In the genomic region with DNA sequence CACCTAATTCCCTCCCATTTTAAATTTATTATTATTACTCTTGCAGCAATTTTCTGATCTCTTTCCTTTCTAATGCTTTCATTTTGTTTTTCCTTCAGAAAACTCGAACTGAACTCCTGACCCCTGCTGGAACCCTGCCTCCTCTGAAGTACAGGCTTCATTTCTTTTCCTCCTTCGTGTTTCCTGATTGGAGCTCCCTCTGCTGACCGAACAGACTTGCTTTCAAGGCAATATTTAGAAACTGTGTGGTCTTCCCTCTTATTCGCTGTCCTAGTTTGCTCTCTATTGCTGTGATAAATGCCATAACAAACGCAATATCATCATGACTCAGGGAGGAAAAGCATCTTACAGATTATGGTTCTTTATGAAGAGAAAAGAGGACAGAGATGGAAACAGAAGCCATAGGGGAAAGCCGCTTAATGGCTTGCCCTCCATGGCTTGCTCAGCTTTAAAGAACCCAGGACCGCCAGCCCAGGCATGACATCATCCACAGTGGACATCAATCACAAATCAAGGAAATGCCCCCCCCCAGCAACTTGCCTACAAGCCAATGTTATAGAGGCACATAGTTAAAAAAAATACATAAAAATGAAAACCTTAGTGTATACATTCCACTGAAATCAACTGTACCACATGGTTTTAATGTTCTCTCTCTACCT, we compare ENCODE assay signal across 8 mouse cellular contexts.
DNase-seq lines count a peak whose midpoint lies in the region; ATAC-seq lines count a peak whose summit lies in the region.

No protein-coding gene starts in this region.

- H3K9me3 ChIP-seq in heart, embryonic 10.5 days, result no peaks in the 10 kb centered on the region
- H3K9me3 ChIP-seq in hindbrain, embryonic 10.5 days, result no peaks in the 10 kb centered on the region

- no peak overlapping the region for H3K27ac ChIP-seq in heart, embryonic 10.5 days
- H3K27ac ChIP-seq in hindbrain, embryonic 10.5 days, result peak overlapping the region; percentile 73

- no peaks in the 10 kb centered on the region for H3K27me3 ChIP-seq in heart, embryonic 10.5 days (ENCODE audit: insufficient read depth, poor library complexity, severe bottlenecking)
- H3K27me3 ChIP-seq in hindbrain, embryonic 10.5 days (ENCODE audit: insufficient read depth, poor library complexity, severe bottlenecking), result no peaks in the 10 kb centered on the region

- no peaks in the 10 kb centered on the region for H3K4me1 ChIP-seq in heart, embryonic 10.5 days
- H3K4me1 ChIP-seq in hindbrain, embryonic 10.5 days (replicated peaks), result peaks cover 23% of the 10 kb centered on the region; the same call in 1 of the 2 replicates

- WGBS in heart, embryonic 10.5 days, result 42% methylated on average over 7 of the region's 7 CpGs
- WGBS in hindbrain, embryonic 10.5 days, result 48% methylated on average over 7 of the region's 7 CpGs

- DNase-seq in heart, adult 11 months, result peak; percentile 71
- DNase-seq in heart, embryonic 10.5 days (ENCODE audit: low spot score), result no peak
- peak; percentile 52 for DNase-seq in adrenal gland, adult 2 months
- DNase-seq in fibroblast of lung, adult 2 months (ENCODE audit: low read depth), result peak; percentile 53
- peak; percentile 39 for DNase-seq in hindbrain, embryonic 10.5 days (ENCODE audit: low spot score)
- DNase-seq in layer of hippocampus, adult 9-11 months, result peak; percentile 20
- DNase-seq in right cerebral cortex, postnatal 4 days, result peak; percentile 74

- no peak overlapping the region for H3K4me3 ChIP-seq in heart, embryonic 10.5 days
- H3K4me3 ChIP-seq in hindbrain, embryonic 10.5 days, result no peak overlapping the region

- peak; percentile 94 for ATAC-seq in megakaryocyte progenitor cell, adult 5-6 weeks (replicated peaks; ENCODE audit: poor library complexity)

- H3K36me3 ChIP-seq in heart, embryonic 10.5 days, result no peaks in the 10 kb centered on the region
- H3K36me3 ChIP-seq in hindbrain, embryonic 10.5 days, result no peaks in the 10 kb centered on the region
